Mouse (Mus musculus): ENCODE data around the gene Nfyc.
A peak's percentile ranks its signal among the peaks of the same experiment; 100 is the strongest.

Gene Nfyc

DNA sequence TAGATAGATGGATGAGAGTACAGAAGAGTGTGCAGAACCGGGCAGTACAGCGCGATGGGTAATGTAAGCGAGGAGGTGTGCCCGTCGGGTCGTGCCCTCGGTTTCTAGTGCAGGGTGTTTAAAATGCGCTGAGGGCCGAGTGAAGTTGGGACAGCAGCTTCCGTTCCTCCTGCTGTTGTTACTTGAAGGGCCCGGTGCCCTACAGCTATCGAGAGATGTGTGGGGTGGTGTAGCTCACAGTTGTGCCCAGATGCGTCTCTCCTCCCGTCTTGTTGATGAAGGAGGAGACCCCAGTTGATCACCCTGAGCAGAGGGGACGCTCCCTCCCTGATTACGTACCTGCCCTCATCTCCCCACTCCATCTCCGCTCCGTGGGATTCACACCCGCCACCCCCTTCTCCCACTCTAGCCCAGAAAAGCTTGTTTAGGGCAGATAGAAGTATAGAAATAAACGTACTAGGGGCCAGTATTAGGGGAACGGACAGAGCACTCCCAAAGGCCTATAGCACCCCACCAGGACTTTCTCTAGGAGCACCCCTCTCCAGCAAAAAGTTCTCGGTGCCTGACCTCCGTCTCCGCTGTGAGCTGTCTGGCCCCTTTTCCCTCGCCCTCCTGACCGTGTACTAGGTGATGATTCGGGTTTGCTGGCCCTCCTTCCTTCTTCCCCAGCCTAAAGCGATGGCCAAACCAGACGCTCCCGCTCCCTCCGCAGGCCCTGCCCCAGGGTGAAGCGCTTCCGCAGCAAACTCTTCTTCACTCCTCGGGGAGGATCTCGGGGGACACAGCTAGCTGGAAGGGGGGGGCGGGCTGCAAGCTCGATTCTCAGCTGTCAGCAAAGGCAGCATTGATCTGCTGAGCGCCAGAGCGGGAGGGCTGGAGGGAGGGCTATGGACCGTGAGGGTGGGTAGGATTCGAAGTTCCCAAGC, 83.2 kb downstream of the Nfyc start, which contains the start of gene Kcnq4:
Gene Kcnq4, minus strand, starts transcription at position 672 of the 926 bp plus-strand sequence.
- DNase-seq (ENCODE audit: low read depth) = no peak

DNA sequence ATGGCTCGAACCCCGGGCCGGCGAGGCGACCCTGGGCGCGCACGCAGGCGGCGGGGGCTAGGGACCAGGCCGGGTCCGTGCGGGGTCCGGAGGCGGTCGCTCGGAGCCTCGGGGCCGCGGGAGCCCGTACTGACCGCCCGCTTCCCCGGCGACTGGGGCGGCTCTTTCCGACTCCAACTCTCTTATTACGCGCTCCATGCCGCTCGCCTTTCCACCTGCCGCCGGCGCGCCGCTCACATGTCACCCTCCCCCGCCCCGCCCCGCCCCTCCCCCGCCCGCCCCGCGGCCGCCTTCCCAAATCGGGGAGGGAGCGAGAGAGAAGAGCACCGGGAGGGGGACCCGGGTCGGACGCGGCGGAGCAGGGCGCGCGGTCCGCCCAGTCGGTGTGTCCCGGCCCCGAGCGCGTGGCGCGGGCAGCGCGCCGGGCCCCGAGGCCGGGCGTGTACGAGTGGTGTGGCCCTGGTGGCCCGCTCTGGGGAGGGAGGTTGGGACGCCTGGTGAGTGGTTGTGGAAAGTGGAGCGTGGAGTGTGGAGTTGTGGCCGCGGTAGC, 84.1 kb downstream of the Nfyc start:
- DNase-seq (ENCODE audit: low read depth) = no peak

DNA sequence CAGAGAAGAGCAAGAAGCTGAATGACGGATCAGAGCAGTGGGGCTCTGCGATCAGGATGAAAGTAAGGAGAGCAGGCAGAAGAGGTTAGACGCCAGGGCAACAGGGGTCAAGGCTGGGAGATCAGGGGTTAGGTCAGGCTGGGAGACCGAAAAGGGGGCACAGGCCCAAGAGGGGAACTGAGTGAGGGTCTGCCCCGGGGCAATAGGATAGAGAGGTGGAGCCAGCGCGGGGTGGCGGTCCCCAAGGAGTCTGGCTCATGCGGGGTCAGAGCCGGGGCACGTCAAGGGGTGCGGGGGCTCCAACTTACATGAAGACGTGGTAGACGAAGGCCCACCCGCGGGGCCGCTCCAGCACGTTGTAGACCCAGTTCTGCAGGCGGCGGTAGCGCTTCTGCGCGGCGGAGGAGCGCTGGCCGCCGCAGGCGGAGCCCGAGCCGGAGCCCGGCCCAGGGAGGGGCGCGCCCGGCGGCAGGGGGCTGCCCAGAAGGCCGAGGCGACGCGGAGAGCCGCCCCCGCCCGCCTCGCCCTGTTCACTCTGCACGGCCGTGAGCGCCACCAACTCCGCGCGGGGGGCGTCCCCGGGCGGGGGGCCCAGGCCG, 84.7 kb downstream of the Nfyc start:
- DNase-seq (ENCODE audit: low read depth) = no peak

DNA sequence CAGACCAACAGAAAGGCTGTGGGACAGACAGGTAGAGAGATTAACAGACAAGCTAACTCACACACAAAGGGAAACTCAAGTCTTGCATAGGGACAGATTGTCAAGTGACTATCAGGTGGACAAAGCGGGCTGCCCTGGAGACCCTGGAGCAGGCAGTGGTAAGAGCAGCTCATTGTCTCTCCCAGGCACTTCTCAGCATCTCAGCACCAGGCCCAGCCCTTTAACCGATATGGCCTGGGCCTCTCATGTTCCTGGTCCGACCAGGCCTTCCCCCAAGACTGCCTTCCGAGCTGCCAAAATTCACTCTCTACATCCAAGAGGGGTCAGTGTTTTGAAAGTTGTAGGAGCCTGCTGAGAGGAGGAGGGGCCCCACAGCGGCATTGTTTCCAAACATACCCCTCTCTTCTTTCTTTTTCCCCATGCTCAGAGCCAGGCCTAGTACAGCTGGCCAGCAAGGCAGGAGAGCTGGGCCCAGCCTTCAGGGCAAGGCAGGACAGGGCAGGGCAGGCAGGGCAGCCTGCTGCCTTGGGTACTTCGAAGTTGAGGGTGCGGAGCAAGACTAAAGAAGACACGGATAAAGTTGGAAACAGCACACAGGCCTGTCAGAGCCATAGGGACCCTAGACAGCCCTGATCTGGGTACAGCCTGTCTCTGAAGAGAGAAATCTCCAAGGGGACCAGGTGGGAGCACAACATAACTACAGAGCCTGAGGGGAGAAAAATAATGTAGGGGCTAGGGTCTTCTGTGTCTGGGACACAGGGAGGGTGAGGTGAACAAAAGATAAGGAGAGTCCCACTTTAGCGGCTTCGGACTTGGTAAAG, 85.4 kb downstream of the Nfyc start:
- no peak for DNase-seq (ENCODE audit: low read depth)

DNA sequence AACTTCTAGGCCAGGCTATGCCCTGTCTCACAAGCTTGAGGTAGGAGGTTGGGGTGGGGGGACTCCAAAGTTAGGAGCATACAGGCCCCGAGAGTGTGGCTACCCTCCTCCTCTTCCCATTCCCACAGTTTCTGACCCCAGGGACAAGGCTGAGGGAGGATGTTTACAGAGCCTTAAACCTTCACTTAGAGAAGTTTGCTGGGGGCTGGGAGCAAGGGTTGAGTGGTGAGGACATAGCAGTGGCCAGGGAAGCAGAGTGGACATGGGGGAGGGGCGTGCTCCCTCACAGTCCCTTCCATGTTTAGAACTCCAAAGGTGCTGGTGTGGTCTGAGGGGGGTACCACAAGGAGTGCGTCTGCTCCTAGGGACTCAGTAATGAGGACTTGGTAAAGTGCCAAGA, 87.7 kb downstream of the Nfyc start:
- DNase-seq (ENCODE audit: low read depth) = no peak

DNA sequence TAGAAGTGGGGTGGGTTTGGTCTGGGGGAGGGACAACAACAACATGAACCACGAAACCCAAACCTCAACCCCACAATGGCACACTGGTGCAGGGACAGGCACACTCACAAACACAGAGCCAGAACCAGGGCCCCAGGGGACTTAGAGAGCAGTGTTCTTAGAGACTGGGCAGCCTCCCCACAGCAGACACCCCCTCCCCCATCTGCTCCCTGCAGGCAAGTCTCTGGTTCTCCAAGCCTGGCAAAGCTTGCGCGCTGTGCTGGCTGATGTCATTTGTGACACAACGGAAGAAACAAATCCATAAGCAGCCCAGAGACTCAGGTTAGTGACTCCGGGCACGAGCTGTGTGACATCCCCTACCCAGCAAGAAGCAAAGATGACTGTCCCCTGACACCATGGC, 90.1 kb downstream of the Nfyc start:
- DNase-seq (ENCODE audit: low read depth) = no peak

DNA sequence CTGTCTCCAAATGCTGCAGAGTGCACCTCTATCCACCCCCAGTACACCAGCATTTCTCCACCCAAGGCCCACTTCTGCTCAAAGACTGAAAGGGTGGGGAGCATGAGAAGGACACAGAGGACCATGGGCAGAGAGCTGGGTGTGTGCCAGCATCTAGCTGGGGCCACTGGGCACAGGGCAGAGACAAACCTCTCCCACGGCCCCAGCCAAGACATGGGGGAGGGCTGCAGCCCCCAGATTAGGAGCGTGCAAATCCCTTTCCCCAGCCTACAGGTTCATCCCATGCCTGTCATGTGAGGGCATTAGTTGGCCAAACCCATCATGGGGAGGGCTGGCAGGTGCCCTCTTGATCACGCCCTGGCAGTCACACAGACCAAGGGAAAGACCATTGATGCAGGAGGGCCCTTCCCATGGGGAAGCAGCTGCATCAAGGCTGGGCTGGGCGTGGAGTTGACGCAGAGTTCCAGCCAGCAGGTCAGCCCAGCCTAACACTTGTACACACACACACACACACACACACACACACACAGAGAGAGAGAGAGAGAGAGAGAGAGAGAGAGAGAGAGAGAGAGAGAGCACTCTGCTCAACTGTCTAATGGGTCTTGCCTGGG, 97.3 kb downstream of the Nfyc start:
- no peak for DNase-seq (ENCODE audit: low read depth)

DNA sequence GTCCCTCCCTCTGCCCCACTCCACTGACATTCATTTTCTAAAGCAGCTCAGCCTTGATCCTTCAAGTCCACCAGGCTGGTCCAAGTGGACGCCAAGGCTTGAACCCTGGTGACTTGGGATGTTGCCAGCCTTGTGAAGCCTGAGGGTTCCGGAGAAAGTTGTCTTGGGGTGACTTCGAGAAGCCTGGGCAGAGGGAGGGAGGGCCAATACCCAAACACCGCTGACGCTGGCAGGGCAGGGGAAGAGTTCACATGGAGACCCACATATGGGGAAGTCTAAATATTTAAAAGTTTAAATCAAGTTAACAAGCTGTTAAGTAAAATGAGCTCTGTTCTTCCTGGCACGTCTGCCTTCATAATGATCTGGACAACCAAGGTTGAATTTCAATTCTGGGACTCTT, 98.6 kb downstream of the Nfyc start:
- DNase-seq (ENCODE audit: low read depth) = no peak

DNA sequence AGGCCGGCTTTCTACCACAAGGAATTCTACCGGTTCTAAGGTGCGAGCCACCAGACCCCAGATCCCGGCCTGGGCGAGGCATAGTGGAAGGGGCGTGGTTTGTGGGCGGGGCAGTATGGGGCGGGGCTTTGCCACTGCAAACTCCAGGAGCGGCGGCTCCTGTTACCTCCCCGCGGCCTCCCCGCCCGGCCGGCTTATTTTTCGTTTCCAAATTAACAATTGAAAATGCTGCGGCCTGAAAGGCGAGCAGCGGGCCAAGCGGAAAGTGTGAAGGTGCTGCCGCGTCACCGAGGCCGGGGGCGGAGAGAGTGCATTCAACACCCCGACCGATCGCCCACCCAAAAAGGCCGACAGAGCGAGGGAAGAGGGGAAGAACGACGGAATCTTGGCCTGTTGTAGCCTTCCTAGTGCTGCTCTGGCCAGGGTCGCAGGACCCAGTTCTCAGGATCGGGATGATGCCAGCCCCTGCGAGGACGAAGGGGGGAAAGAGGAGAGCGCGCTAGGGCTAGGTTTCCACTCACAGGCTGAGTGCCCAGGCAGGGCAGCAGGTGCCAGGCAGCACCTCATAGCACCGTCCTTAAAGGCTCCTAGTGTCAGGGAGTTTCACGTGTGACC, 100.2 kb downstream of the Nfyc start:
- peak; percentile 70 for DNase-seq (ENCODE audit: low read depth)

DNA sequence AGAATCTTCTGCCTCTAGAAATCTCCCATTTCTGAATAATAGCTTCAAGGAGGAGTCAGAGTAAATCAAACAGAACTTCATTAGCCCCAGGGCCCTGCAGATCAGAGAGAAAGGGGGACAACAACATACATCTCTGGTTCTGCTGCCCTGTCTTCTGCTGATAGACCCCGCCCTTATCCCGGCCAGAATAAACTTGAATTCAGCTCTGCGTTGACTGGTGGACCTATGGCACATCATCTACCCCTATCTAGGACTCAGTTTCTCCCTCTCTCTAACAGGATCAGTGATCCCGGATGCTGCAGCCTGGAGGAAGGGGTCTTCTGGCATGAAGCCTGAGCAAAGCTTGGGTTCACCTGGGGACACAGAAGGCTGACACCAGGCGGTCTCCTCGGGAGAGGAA, 100.8 kb downstream of the Nfyc start:
- DNase-seq (ENCODE audit: low read depth) = peak; percentile 3

DNA sequence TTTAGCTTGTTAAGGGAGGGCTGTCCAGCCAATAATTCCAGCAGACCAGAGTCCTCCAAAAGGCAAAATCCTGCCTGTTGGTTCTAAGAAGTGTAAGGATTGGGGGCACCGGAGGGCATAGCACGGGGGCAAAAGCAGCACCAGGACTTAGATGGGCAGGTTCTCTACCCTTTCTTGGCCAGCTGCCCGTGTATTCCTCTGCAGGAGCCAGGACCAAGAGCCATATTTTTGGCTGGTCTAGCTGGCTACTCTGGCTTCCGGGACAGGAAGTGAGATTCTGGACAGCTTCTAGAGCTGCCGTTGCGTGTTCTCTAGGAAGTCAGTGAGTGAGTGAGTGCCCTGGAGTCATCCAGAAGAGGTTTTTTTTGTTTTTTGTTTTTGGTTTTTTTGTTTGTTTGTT, 101.2 kb downstream of the Nfyc start:
- peak; percentile 61 for DNase-seq (ENCODE audit: low read depth)

DNA sequence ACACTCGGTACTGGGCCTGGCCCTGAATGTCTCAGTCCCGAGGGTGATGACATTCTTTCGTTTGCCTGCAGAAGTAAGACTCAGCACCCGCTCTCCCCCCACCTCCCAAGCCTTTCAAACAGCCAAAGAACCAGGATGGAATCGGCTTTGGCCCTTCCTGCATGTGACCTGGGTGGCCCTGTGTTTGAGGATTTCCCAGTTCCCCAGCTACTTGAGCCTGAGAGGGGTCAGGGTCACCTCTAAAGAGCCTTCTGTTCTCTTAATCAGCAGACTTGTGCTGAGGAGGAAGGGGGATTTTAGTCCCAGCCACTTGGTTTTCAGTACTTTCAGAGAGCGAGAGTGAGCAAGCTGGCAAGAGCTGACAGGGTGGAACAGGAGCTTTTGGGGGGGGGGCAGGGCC, 101.9 kb downstream of the Nfyc start:
- DNase-seq (ENCODE audit: low read depth) = no peak

DNA sequence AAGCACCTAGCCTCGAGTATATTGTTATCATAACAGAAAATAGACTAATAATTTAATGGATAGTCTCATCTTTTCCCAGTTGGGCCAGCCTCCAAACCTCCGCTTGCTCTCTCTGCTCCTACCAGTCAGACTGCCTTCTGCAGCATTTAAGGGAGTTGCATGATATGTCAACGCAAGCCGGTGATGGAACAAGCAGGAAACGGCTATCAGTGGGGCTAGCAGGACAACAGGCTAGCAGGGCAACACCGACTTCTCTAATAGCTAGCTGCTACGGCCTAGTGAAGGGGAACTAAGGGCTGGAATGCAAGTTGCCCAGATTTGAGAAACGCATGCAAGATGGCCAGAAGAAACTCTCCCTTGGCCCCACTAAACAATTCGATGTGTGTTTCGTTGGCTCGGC, 103.5 kb downstream of the Nfyc start:
- DNase-seq (ENCODE audit: low read depth) = no peak

DNA sequence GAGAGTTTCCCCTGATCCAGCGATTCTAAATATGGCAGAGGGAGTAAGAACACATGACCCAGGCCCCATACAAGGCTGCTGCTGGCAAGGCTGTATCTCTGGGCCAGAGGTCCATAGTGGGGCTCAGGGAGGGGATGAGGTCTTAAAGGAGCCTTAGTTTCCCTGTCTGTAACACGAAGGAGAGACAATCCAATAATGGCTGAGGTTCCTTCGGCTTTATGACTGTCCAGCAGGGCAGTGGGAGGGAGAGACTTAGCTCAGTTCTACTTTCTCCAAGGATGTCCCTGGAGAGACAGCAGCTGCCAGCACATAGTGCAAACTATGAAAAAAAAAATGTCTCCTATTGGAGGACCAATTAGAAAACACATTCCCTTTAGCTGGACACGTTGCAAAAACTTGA, 105.2 kb downstream of the Nfyc start:
- no peak for DNase-seq (ENCODE audit: low read depth)

DNA sequence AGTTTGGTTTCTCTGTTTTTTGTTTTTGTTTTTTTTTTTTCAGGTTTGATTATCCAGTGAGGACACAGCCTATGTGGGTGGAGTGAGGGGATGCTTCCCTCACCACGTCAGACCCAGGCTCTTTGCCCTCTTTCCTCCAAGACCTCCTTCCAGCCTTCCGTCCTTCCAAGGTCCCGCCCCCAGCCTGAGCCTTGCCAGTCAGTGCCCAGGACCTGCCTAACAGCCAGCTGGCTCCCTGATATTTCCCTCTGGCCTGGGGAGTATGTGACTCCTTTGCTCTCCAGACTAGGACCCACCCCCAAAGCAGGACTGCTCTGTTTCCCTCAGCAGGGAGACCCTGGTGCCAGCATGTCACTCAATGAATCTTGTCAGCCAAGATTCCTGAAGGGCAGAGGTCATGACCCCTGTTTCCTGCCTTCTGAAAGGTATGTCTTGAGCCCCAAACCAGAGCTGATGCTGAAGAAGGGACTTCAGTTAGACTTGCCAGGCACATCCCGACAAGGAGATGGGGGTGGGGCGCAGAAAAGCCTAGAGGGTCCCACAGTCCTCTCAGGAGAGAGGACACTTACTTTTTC, 105.8 kb downstream of the Nfyc start:
- DNase-seq (ENCODE audit: low read depth) = no peak

DNA sequence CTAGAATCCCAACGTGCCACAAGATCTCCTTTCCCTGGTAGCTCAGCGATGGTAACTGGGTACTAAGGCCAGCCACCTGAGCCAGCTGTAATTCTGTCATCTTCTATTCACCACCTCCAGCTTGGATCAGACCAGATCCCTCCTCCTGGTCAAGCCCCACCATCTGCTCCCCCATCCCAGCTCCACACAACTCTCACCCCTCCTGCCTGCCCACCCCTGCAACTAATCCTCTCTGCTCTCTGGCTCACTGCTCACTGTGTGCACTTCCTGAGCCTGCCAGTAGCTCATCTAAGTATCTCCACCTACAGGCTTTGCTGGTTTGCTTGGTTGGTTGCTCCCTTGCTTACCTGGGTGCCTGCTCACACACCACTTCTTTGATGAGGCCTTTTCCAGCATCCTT, 109.8 kb downstream of the Nfyc start:
- DNase-seq (ENCODE audit: low read depth) = no peak

DNA sequence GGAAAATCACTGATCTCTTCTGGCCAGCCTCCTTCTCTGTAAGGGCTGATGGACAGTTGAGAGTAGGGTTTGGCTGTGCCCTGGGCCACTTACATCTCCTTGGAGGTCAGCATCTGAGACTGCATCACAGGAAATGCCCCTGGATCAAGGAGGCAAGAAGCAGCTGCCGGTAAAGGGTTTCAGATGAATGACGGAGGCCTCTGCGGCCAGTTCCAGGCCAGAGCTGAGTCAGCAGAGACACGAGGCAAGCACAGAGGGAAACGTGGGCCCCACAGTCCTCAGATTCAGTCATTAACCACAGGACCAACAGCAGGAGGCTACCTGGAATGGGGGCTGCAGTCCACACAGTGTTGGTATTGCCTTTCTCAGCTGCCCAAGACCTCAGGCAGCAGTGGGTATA, 112.2 kb downstream of the Nfyc start:
- no peak for DNase-seq (ENCODE audit: low read depth)

DNA sequence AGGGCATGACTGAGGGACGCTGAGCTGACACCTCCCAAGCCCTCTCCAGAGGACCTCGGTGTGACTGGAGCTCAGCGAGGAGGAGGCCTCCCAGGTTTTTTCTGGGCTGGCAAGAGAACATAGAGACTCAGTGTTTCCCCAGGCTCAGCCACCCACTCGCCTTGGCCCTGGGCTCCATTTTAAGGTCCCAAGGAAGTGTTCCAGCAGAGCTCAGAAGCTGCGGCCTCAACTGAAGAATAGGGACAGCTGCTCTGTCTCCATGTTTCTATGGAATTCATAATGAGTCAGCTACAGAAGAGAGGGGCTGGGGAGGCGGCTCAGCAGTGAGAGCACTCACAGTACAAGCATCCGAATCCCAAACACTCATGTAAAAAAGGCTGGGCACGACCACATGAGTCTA, 113.8 kb downstream of the Nfyc start:
- DNase-seq (ENCODE audit: low read depth) = no peak

DNA sequence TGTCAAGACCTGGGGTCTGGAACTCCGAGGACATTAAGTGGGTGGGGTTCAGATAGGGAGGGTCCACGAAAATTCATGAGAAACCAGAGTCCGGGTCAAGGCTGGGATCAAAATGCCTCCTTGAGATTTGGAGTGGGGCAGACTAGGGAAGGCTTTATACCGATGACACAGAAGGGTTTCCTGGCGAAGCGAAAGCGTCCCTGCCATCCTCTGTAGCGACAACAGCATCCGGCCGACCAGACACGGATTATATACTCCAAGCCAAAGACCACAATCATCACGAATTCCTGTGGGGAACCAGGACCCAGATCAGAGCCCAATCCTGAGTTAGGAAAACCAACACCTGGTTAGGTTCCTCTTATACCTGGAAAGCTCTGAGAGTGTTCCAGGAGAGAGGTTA, 114.6 kb downstream of the Nfyc start:
- no peak for DNase-seq (ENCODE audit: low read depth)

DNA sequence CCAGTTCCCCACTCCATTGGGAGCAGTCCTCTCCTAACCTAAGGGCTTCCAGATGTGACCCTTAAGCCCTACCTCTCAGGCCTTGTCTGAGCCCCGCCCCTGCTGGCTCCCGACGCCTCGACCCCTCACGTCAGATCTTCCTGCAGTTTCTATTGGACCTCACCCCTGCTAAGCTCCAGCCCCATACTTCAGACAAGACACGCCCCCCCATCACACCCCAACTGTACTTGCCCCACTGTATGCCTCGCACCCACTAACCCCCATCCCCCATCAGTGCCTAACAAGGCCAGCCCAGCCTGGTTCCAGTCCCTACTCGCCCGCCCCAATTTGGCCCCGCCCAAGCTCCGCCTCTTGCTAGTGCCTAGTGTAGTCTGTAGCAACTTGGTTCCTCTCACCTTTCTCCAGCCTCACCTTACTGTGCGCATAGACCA, 115.2 kb downstream of the Nfyc start:
- no peak for DNase-seq (ENCODE audit: low read depth)

DNA sequence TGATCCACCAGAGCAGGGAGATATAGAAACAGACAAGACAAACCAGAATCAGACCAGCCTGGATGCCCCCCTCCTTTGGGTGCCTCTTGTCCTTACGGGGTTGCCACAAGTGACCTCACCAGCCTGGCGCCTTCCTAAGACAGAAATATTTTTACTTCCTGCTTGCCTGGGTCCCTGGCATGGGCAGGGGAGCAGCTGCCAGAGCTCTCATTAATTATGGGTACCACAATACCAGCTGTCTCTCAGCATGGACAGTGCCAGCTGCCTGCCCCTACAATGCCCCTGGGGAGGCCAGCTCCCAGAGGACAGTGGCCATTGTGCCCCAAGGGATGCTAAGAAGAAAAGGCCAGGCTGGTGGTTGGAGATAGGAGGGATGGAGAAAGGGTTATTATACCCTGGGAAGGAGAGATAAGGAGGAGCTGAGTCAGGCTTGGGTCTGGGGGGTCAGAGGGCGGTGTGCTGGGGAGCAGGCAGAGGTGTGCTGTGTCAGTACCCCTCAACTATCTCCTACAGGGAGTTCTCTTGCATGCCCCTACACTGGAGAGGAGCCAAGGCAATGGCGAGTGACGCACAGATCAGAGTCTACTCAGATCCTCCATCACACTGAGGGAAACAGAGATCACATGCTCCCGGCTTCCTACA, 117.4 kb downstream of the Nfyc start:
- no peak for DNase-seq (ENCODE audit: low read depth)

All from 416B (cell line).